Mouse (Mus musculus) liver, embryonic 14.5 days (tissue): ENCODE data around the gene Ssbp3.

Experiments used
- CTCF ChIP-seq: IDR thresholded peaks from 2 replicates; pipeline ENCODE4 v1.5.1; 2016; ENCODE audit warnings: antibody characterized with exemption, low read depth, control low read depth
- EP300 ChIP-seq: IDR thresholded peaks from 2 replicates; pipeline ENCODE4 v1.6.1; 2016; ENCODE audit warnings: antibody characterized with exemption, low read depth

DNA sequence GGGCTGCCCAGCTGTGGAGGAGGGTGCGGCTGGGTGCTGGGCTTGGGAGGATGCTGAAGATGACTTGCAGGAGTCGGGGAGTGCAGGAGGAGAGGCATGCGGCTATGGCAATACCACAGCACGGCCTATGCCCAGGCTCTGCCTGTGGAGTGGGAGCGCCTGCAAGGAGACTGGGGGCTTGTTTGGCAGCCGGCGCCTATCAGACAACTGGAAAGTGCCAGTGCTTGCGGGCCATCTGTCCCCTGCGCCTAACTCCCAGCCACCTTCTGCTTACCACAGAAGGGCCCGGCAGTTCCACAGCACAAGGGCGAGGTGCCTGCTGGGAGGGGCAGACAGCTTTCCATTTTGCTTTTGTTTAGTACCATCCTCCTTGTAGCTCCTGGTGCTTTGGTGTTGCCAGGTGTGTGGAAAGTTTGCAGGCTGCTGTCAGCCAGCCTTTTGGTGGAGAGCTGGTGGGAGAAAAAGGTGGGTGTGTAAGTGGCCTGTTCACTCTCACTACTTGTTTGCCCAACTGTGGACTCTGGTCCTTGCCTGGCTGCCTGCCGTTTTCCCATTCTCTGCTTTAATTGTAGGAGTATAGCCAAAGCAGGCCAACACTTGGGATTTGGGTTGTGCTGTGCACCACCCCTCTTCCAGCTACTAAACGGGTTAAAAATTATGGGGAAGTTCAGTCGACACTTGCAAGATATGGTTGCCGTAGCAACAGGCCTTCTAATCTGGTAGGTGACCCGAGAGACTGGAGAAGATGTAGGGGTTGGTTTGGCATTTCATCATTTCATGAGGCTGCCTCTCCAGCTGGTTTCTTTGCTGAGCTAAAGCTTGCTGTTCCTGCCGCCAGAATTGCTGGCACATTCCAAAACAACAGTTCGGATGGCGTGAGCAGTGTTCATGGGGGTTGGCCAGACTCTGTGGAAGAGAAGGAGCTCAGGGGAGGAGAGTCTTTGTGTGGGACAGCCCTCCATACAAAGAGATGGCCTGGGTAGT lies 45.5 kb downstream of the Ssbp3 start:
- TF ChIP-seq EP300 = no peak
- no peak for TF ChIP-seq CTCF
